Comparison of ENCODE assay signal across 19 mouse cellular contexts in genomic region chr12:5243449-5243848, GRCm38 (mm10).
DNase-seq lines count a peak whose midpoint lies in the region; ATAC-seq and TF ChIP-seq lines count a peak whose summit lies in the region.
"Had no signal": no experiment of that assay in that cellular context is flagged by ENCODE, and none has a peak within 500 bp of the region (broad histone marks: within the 10 kb centered on the region; RNA-seq: fewer than 3 reads in every experiment).

No protein-coding gene starts in this region.

- H3K4me3 ChIP-seq in hindbrain, embryonic 13.5 days = no peak overlapping the region
- no peak overlapping the region for H3K4me3 ChIP-seq in hindbrain, embryonic 14.5 days (replicated peaks; ENCODE audit: low read length)
- no peak overlapping the region for H3K4me3 ChIP-seq in kidney, embryonic 15.5 days (replicated peaks)
- H3K4me3 ChIP-seq in kidney, embryonic 14.5 days (ENCODE audit: low read length) = no peak overlapping the region
- no peak overlapping the region for H3K4me3 ChIP-seq in left cerebral cortex, adult 2 months
- H3K4me3 ChIP-seq: embryonic facial prominence, embryonic 15.5 days; erythroblast, embryonic 14.5 days; forebrain, embryonic 10.5 days; heart, embryonic 13.5 days had no signal

- H3K27me3 ChIP-seq in hindbrain, embryonic 13.5 days = no peaks in the 10 kb centered on the region
- no peaks in the 10 kb centered on the region for H3K27me3 ChIP-seq in hindbrain, embryonic 14.5 days (ENCODE audit: control insufficient read depth, insufficient read depth, low read length)
- no peaks in the 10 kb centered on the region for H3K27me3 ChIP-seq in kidney, embryonic 15.5 days
- H3K27me3 ChIP-seq in kidney, embryonic 14.5 days (ENCODE audit: control insufficient read depth, insufficient read depth, low read length) = no peaks in the 10 kb centered on the region
- H3K27me3 ChIP-seq: embryonic facial prominence, embryonic 15.5 days; heart, embryonic 13.5 days had no signal

- H3K27ac ChIP-seq in hindbrain, embryonic 13.5 days = 0 out of 2 replicates have a peak overlapping the region, but pooled peaks have one; percentile 48
- no peak overlapping the region for H3K27ac ChIP-seq in hindbrain, embryonic 14.5 days
- H3K27ac ChIP-seq in kidney, embryonic 15.5 days = no peak overlapping the region
- no peak overlapping the region for H3K27ac ChIP-seq in kidney, embryonic 14.5 days (ENCODE audit: low read depth, low read length)
- H3K27ac ChIP-seq in left cerebral cortex, adult 2 months = peak overlapping the region; percentile 30; the same call in 1 of the 2 replicates
- H3K27ac ChIP-seq: embryonic facial prominence, embryonic 15.5 days; forebrain, embryonic 10.5 days; heart, embryonic 13.5 days had no signal

- ATAC-seq in hindbrain, embryonic 13.5 days (ENCODE audit: low FRiP score) = no peak
- ATAC-seq in hindbrain, embryonic 14.5 days (ENCODE audit: low FRiP score) = no peak
- ATAC-seq in kidney, embryonic 15.5 days (replicated peaks; ENCODE audit: low FRiP score) = 0 out of 2 replicates have a peak, but pooled peaks have one; percentile 5
- ATAC-seq in kidney, embryonic 14.5 days (ENCODE audit: low FRiP score, low TSS enrichment) = no peak
- ATAC-seq: CD4-positive, CD25-positive, alpha-beta regulatory T cell, adult 4 months; forebrain, embryonic 14.5 days had no signal

- H3K4me2 ChIP-seq in hindbrain, embryonic 13.5 days = no peak overlapping the region
- H3K4me2 ChIP-seq in hindbrain, embryonic 14.5 days (replicated peaks) = no peak overlapping the region
- no peak overlapping the region for H3K4me2 ChIP-seq in kidney, embryonic 15.5 days
- no peak overlapping the region for H3K4me2 ChIP-seq in kidney, embryonic 14.5 days (replicated peaks; ENCODE audit: low read depth, low read length)
- H3K4me2 ChIP-seq: embryonic facial prominence, embryonic 15.5 days; heart, embryonic 13.5 days had no signal

- H3K9ac ChIP-seq in hindbrain, embryonic 13.5 days = no peak overlapping the region
- no peak overlapping the region for H3K9ac ChIP-seq in hindbrain, embryonic 14.5 days
- no peak overlapping the region for H3K9ac ChIP-seq in kidney, embryonic 15.5 days
- H3K9ac ChIP-seq in kidney, embryonic 14.5 days (ENCODE audit: low read depth, low read length) = no peak overlapping the region
- H3K9ac ChIP-seq: embryonic facial prominence, embryonic 15.5 days; heart, embryonic 13.5 days had no signal

- H3K36me3 ChIP-seq in hindbrain, embryonic 13.5 days = no peaks in the 10 kb centered on the region
- H3K36me3 ChIP-seq in hindbrain, embryonic 14.5 days (replicated peaks; ENCODE audit: control insufficient read depth, insufficient read depth) = no peaks in the 10 kb centered on the region
- H3K36me3 ChIP-seq in kidney, embryonic 15.5 days = no peaks in the 10 kb centered on the region
- no peaks in the 10 kb centered on the region for H3K36me3 ChIP-seq in kidney, embryonic 14.5 days (ENCODE audit: control insufficient read depth, insufficient read depth, low read length)
- H3K36me3 ChIP-seq: embryonic facial prominence, embryonic 15.5 days; forebrain, embryonic 10.5 days; G1E; heart, embryonic 13.5 days had no signal

- no peaks in the 10 kb centered on the region for H3K9me3 ChIP-seq in hindbrain, embryonic 13.5 days
- no peaks in the 10 kb centered on the region for H3K9me3 ChIP-seq in hindbrain, embryonic 14.5 days (ENCODE audit: control insufficient read depth, low read length)
- no peaks in the 10 kb centered on the region for H3K9me3 ChIP-seq in kidney, embryonic 15.5 days (replicated peaks)
- no peaks in the 10 kb centered on the region for H3K9me3 ChIP-seq in kidney, embryonic 14.5 days (ENCODE audit: control insufficient read depth, low read length)
- H3K9me3 ChIP-seq: embryonic facial prominence, embryonic 15.5 days; forebrain, embryonic 10.5 days; heart, embryonic 13.5 days had no signal

- TF ChIP-seq CTCF in left cerebral cortex, adult 2 months (IDR thresholded peaks at IDR 0.05) = no peak

- 78% methylated on average over 4 of the region's 4 CpGs for WGBS in hindbrain, embryonic 13.5 days
- WGBS in hindbrain, embryonic 14.5 days = 74% methylated on average over 4 of the region's 4 CpGs
- WGBS in kidney, embryonic 15.5 days = 42% methylated on average over 4 of the region's 4 CpGs
- 59% methylated on average over 4 of the region's 4 CpGs for WGBS in kidney, embryonic 14.5 days

- DNase-seq in gastrocnemius, adult 18-20 months (ENCODE audit: low spot score) = peak; percentile 34
- DNase-seq in gastrocnemius, postnatal 36 days = no peak
- DNase-seq in hindbrain, embryonic 14.5 days (ENCODE audit: low spot score) = no peak
- DNase-seq in left cerebral cortex, adult 2 months (ENCODE audit: extremely low spot score in 1 of 2, low spot score in 2 of 2) = no peak
- no peak for DNase-seq in left cerebral cortex, postnatal 36 days (ENCODE audit: low spot score in 2 of 2)
- DNase-seq: B cell, adult 2 months; embryo, embryonic 11 days; gastrocnemius, postnatal 10 days; heart, postnatal 4 days had no signal

- H3K4me1 ChIP-seq in hindbrain, embryonic 13.5 days (replicated peaks) = peaks cover 75% of the 10 kb centered on the region
- H3K4me1 ChIP-seq in hindbrain, embryonic 14.5 days (replicated peaks; ENCODE audit: control insufficient read depth, insufficient read depth, low read length) = peaks cover 25% of the 10 kb centered on the region
- H3K4me1 ChIP-seq in kidney, embryonic 15.5 days = peaks cover 31% of the 10 kb centered on the region
- peaks cover 8% of the 10 kb centered on the region for H3K4me1 ChIP-seq in kidney, embryonic 14.5 days (ENCODE audit: control insufficient read depth, insufficient read depth, low read length)

- intact Hi-C loops in gastrocnemius, postnatal 36 days (cut with DNase I) = loop anchor here (5.0 kb wide), 1 partner anchor 41 kb away; no protein-coding TSS in a partner anchor
- intact Hi-C loops in left cerebral cortex, adult 2 months (cut with DNase I) = loop anchor here (5.0 to 10.0 kb wide), 2 partner anchors 86 to 131 kb away; partner anchors contain the start of gene Klhl29
- intact Hi-C loops in left cerebral cortex, postnatal 36 days (cut with DNase I) = loop anchor here (10.0 kb wide), 1 partner anchor 131 kb away; the partner anchor contains the start of gene Klhl29

Comparison
In these comparisons a context has a peak if more than half of its experiments do, and no peak if none do; other contexts are left out.
1. H3K27ac ChIP-seq: peak in hindbrain, embryonic 13.5 days (single experiment) and left cerebral cortex, adult 2 months (single experiment); none in hindbrain, embryonic 14.5 days (single experiment), kidney, embryonic 15.5 days (single experiment) and kidney, embryonic 14.5 days (single experiment).